Mouse (Mus musculus): ENCODE results near the gene Anks3.

DNA sequence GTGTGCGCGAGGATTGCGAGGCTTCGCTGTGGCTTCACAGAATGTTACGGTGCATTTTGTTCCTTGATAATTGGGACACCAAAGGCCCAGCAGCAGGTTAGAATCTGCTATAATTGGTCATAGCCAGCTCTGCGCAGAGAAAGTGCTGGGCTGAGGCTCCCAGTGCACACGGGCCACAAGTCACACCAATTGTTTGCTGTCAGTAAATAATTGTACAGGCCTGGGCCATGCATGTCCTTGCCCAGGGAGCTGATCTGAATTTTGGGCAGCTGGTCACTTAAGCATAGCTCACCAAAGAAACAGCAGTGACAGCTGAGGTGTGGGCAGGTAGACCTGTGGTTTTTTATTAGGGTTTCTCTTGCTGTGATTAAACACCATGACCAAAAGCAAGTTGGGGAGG, 36.0 kb downstream of the Anks3 start:
- TF ChIP-seq CTCF (IDR thresholded peaks at IDR 0.05 in 2 of 3, conservative IDR thresholded peaks at IDR 0.05 in 1 of 3; ENCODE audit: control insufficient read depth in 1 of 3, insufficient read depth in 1 of 3, low read depth in 2 of 3, low read length in 3 of 3, poor library complexity in 1 of 3, severe bottlenecking in 1 of 3) (no peak), ELF1 (IDR thresholded peaks at IDR 0.05; ENCODE audit: low read depth, low read length) (no peak), POLR2A (IDR thresholded peaks at IDR 0.05; ENCODE audit: control insufficient read depth in 1 of 2, insufficient read depth in 1 of 2, low read depth in 1 of 2, low read length in 2 of 2, poor library complexity in 1 of 2) (no peak), ETS1 (IDR thresholded peaks at IDR 0.05; ENCODE audit: low read depth, low read length) (no peak), SIN3A (IDR thresholded peaks at IDR 0.05; ENCODE audit: low read length) (no peak), CHD2 (IDR thresholded peaks at IDR 0.05; ENCODE audit: low read length) (no peak), MXI1 (IDR thresholded peaks at IDR 0.05; ENCODE audit: low read depth, low read length) (no peak), USF2 (IDR thresholded peaks at IDR 0.05; ENCODE audit: borderline replicate concordance in 1 of 2, insufficient read depth in 1 of 2, low read depth in 1 of 2, low read length in 2 of 2) (no peak)
